Mouse (Mus musculus): ENCODE measurements around the gene Ms4a10. TPM values are rescaled to one million over a fixed set of nuclear protein-coding genes. Genes with fewer than 3 reads are reported as not detected.

Ms4a10 gene
- polyA plus RNA-seq, 1 experiment from 2014 or later = not detected

DNA sequence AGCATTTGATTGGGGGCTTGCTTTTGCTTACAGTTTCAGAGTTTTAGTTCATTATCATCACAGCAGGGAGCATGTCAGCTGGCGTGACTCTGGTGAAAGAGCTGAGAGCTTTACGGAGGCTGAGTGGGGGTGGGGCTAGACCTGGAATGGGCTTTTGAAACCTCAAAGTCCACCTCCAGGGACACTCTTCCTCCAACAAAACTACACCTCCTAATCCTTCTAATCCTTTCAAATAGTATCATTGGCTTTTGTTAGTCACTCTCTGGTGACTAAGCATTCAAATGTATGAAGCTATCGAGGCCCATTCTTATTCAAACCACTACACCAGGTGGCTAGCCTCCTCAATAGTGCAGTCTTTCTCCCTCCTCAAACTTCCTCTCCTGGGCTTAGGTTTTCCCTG, 1.8 kb downstream of the Ms4a10 start:
- no peak overlapping the region for H3K4me2 ChIP-seq (ENCODE audit: low read length)
- H3K4me1 ChIP-seq (ENCODE audit: control insufficient read depth, insufficient read depth, low read length) = no peaks in the 10 kb centered on the region
- no peaks in the 10 kb centered on the region for H3K36me3 ChIP-seq (ENCODE audit: control insufficient read depth, insufficient read depth, low read length)
- H3K9ac ChIP-seq (ENCODE audit: low read depth, low read length) = no peak overlapping the region
- no peaks in the 10 kb centered on the region for H3K27me3 ChIP-seq (ENCODE audit: control insufficient read depth, insufficient read depth, low read depth, low read length)
- ATAC-seq = no peak
- H3K4me3 ChIP-seq (ENCODE audit: low read depth, low read length) = no peak overlapping the region
- H3K27ac ChIP-seq (ENCODE audit: low read length) = no peak overlapping the region
- H3K9me3 ChIP-seq (replicated peaks; ENCODE audit: control insufficient read depth, low read length, poor library complexity, severe bottlenecking) = no peaks in the 10 kb centered on the region
- WGBS = 17% methylated on average over 3 of the region's 3 CpGs

DNA sequence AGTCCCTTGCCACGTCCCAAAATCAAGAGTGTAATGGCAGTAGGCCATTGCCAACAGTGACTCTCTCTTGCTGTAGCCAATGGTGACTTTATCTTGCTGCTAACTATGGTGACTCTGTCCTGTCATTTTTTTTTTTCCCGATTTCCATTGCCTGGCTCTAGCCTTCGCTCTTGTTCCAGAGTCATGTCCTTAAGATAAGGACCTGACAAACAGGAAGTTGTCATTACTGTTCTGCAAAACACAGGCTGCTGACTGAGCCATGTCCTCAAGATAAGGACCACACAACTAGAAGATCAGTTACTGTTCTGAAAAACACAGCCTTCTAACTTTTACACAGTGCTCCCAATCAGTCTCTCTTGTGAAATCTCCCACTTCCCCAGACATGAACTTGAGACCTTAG, 4.0 kb downstream of the Ms4a10 start:
- H3K4me3 ChIP-seq (ENCODE audit: low read depth, low read length) = no peak overlapping the region
- no peaks in the 10 kb centered on the region for H3K9me3 ChIP-seq (replicated peaks; ENCODE audit: control insufficient read depth, low read length, poor library complexity, severe bottlenecking)
- H3K36me3 ChIP-seq (ENCODE audit: control insufficient read depth, insufficient read depth, low read length) = no peaks in the 10 kb centered on the region
- ATAC-seq = no peak
- no peaks in the 10 kb centered on the region for H3K27me3 ChIP-seq (ENCODE audit: control insufficient read depth, insufficient read depth, low read depth, low read length)
- no peaks in the 10 kb centered on the region for H3K4me1 ChIP-seq (ENCODE audit: control insufficient read depth, insufficient read depth, low read length)
- no peak overlapping the region for H3K4me2 ChIP-seq (ENCODE audit: low read length)
- 85% methylated on average over 3 of the region's 3 CpGs for WGBS
- no peak overlapping the region for H3K9ac ChIP-seq (ENCODE audit: low read depth, low read length)
- no peak overlapping the region for H3K27ac ChIP-seq (ENCODE audit: low read length)

DNA sequence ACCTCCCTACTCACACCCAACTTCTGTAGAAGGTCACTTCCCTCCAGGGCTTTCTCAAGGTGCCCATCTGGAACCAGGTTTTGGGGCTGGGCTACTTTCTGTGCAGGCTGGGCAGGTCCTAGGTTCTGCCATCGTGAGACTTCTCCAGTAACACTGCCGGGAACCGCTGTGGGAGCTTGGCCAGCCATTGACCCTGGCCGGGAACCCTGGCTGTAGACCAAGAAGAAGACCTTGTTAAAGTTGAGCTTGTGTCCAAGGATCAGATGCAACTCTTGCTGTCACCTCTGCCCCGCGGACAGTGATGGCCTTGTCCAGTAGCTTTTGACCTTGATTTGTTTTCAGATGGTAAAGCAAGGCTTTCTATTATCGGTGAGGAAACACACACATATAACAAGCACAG, 5.9 kb downstream of the Ms4a10 start:
- ATAC-seq = no peak
- no peaks in the 10 kb centered on the region for H3K9me3 ChIP-seq (replicated peaks; ENCODE audit: control insufficient read depth, low read length, poor library complexity, severe bottlenecking)
- no peak overlapping the region for H3K9ac ChIP-seq (ENCODE audit: low read depth, low read length)
- no peak overlapping the region for H3K27ac ChIP-seq (ENCODE audit: low read length)
- H3K4me3 ChIP-seq (ENCODE audit: low read depth, low read length) = no peak overlapping the region
- WGBS = 89% methylated on average over 7 of the region's 7 CpGs
- no peaks in the 10 kb centered on the region for H3K36me3 ChIP-seq (ENCODE audit: control insufficient read depth, insufficient read depth, low read length)
- H3K4me2 ChIP-seq (ENCODE audit: low read length) = no peak overlapping the region
- no peaks in the 10 kb centered on the region for H3K4me1 ChIP-seq (ENCODE audit: control insufficient read depth, insufficient read depth, low read length)
- H3K27me3 ChIP-seq (ENCODE audit: control insufficient read depth, insufficient read depth, low read depth, low read length) = no peaks in the 10 kb centered on the region

DNA sequence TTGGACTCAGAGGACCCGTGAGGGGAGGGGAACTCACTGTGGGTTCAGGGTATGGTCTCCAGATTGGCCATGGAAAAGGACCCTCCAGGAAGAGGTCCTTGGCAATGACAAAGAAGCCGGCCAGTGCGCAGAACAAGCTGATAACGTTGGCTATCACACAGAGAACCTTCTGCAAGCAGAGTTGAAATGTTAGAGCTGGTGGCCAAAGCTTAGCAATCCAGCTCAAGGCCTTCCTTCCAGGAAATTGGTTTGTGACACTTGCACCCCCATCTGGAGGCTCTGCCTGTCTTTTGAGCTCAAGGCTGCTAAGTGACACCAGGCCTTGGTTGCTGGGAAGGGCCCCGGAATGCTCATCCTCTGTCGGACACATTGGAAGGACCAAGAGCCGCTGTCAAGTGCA, 8.7 kb downstream of the Ms4a10 start:
- Histone ChIP-seq H3K4me3 (ENCODE audit: low read depth, low read length) (no peak overlapping the region), H3K27me3 (ENCODE audit: control insufficient read depth, insufficient read depth, low read depth, low read length) (no peaks in the 10 kb centered on the region), H3K9me3 (replicated peaks; ENCODE audit: control insufficient read depth, low read length, poor library complexity, severe bottlenecking) (no peaks in the 10 kb centered on the region), H3K27ac (ENCODE audit: low read length) (no peak overlapping the region), H3K36me3 (ENCODE audit: control insufficient read depth, insufficient read depth, low read length) (no peaks in the 10 kb centered on the region), H3K4me1 (ENCODE audit: control insufficient read depth, insufficient read depth, low read length) (no peaks in the 10 kb centered on the region), H3K9ac (ENCODE audit: low read depth, low read length) (no peak overlapping the region), H3K4me2 (ENCODE audit: low read length) (no peak overlapping the region)
- WGBS = 93% methylated on average over 7 of the region's 7 CpGs
- no peak for ATAC-seq

DNA sequence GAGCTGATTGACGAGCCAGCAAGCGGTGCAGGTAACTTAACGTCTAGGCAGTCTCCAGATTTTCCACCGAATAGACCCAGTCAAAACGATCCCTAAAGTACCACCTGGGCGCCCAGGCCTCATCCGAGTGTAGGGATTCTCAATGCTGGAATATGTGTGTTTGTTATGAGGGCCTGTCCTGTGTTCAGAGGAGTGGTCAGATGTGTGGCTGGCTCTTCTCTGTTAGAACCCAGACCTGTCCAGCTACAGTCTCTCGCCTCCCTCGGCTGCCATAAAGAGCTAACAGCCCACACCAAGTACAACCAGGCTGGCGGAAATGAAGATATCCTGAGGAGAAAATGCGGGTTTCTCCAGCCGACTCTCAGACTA, 14.5 kb downstream of the Ms4a10 start:
- Histone ChIP-seq H3K4me1 (ENCODE audit: control insufficient read depth, insufficient read depth, low read length) (no peaks in the 10 kb centered on the region), H3K4me3 (ENCODE audit: low read depth, low read length) (no peak overlapping the region), H3K27ac (ENCODE audit: low read length) (no peak overlapping the region), H3K9me3 (replicated peaks; ENCODE audit: control insufficient read depth, low read length, poor library complexity, severe bottlenecking) (no peaks in the 10 kb centered on the region), H3K4me2 (ENCODE audit: low read length) (0 out of 2 replicates have a peak overlapping the region, but pooled peaks have one; percentile 23), H3K36me3 (ENCODE audit: control insufficient read depth, insufficient read depth, low read length) (no peaks in the 10 kb centered on the region), H3K9ac (ENCODE audit: low read depth, low read length) (0 out of 2 replicates have a peak overlapping the region, but pooled peaks have one; percentile 4), H3K27me3 (ENCODE audit: control insufficient read depth, insufficient read depth, low read depth, low read length) (no peaks in the 10 kb centered on the region)
- no peak for ATAC-seq
- WGBS = 37% methylated on average over 12 of the region's 12 CpGs

DNA sequence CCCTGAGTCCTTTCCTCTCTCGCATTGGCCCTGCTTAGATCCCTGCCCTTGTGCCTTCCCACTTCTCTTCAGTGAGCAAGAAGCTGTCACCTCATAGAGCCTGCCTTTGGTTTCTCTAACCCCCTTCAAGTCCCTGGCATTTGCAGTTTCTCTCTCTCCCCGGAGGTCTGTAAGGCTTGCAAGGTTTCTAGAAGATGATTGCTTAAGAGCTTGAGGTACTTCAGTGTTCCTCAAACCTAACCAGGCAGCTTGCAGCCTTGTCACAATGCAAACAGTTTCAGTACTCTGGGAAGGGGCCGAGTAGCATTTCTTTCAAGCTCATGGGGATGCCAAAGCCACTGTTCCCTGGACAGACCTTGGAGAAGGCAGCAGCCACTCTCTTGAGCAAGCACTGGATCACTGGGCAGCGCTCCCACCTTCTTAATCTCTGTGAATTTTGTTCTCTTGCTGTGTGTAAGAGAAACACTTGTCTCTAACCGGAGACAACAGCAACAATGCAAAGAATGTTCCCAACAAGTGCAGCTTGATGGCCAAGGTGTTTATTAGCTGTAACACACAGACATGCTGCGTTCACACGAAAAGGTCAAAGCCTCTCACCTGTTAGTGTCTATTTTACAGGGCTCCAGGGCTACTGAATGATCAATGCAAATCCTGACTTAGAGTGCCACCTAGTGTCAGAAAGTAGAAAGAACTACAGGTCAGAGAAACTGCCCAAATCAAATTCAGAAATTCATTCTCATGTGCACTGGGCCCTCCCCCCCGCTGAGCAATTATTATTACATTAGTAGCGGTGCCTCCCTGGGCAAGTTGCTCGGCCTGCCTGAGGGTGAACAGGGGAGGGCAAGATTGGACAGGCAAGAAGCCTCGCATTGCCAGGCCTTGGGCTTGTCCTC, 15.1 kb downstream of the Ms4a10 start:
- 0 out of 2 replicates have a peak overlapping the region, but pooled peaks have one; percentile 23 for H3K4me2 ChIP-seq (ENCODE audit: low read length)
- WGBS = 30% methylated on average over 11 of the region's 11 CpGs
- H3K4me1 ChIP-seq (ENCODE audit: control insufficient read depth, insufficient read depth, low read length) = no peaks in the 10 kb centered on the region
- 0 out of 2 replicates have a peak overlapping the region, but pooled peaks have one; percentile 4 for H3K9ac ChIP-seq (ENCODE audit: low read depth, low read length)
- no peaks in the 10 kb centered on the region for H3K36me3 ChIP-seq (ENCODE audit: control insufficient read depth, insufficient read depth, low read length)
- H3K27ac ChIP-seq (ENCODE audit: low read length) = no peak overlapping the region
- no peak overlapping the region for H3K4me3 ChIP-seq (ENCODE audit: low read depth, low read length)
- peak; percentile 83 for ATAC-seq
- H3K9me3 ChIP-seq (replicated peaks; ENCODE audit: control insufficient read depth, low read length, poor library complexity, severe bottlenecking) = no peaks in the 10 kb centered on the region
- no peaks in the 10 kb centered on the region for H3K27me3 ChIP-seq (ENCODE audit: control insufficient read depth, insufficient read depth, low read depth, low read length)

DNA sequence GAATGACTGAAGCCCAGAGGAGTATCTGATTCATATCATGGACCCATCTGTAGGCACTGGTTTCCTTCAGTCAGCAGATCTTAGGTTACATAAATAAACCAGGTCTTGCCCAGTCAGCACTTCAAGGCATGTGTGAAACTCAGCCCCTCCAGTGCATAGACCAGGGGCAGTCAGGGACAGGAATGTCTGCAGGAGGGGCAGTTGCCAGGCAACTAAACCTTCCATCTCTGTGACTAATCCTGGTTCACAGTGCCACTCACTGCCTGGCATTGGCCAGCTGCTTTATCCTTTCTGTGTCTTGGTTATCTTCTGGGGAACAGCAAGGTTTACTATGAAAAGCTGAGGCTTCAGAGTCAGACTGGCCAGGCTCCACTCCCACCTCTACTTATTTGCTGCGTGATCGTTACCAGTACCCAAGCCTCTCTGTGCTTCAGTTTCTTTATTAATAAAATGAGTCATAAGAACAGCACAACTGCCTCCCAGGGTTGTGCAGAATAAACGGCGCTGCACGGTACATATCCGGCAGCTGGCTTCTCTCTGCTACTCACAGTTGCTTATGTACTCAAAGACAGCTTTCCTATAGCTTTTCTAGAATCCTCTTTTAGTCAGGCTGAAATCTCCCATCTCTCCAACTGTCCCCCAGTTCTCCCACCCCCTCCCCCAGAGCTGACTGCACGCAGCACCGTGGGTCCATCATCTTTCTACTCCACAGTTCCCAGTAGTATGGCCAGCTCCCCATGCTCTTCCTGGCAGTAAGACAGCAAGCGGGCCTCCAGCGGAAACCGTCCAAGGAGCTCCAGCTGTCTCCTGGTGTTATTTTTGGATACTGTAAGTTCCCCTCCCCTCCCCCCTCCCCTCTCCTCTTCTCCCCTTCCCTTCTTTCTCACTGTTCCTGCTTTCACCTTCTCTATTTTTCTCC, 22.2 kb downstream of the Ms4a10 start:
- ATAC-seq = peak; percentile 29; the same call in 1 of the 2 replicates
- no peak overlapping the region for H3K4me2 ChIP-seq (ENCODE audit: low read length)
- 52% methylated on average over 11 of the region's 11 CpGs for WGBS

DNA sequence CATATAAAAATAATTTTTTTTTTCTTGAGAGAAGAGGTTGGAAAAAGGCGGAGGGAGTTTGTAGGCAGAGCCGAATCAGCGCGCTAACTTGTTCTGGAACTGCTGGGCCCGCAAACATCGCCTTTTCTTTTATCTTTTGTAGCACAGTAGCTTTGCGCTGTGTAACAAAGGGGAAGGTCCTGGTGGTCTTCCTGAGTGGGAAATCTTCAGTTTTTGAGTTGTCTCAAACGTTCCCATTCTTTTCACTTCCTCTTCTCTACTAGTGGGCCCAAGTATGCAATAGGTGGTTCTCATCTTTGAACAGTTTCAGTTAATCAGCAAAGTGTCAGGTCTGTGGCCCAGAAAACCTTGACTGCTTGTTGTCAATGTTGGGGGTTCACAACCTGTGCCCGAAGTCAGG, 24.9 kb downstream of the Ms4a10 start:
- Histone ChIP-seq H3K4me2 (ENCODE audit: low read length) (peak overlapping the region; percentile 100), H3K9ac (ENCODE audit: low read depth, low read length) (0 out of 2 replicates have a peak overlapping the region, but pooled peaks have one; percentile 57), H3K4me1 (ENCODE audit: control insufficient read depth, insufficient read depth, low read length) (peaks cover 28% of the 10 kb centered on the region), H3K9me3 (replicated peaks; ENCODE audit: control insufficient read depth, low read length, poor library complexity, severe bottlenecking) (no peaks in the 10 kb centered on the region), H3K4me3 (ENCODE audit: low read depth, low read length) (peak overlapping the region; percentile 69), H3K36me3 (ENCODE audit: control insufficient read depth, insufficient read depth, low read length) (peaks cover 7% of the 10 kb centered on the region), H3K27me3 (ENCODE audit: control insufficient read depth, insufficient read depth, low read depth, low read length) (no peaks in the 10 kb centered on the region), H3K27ac (ENCODE audit: low read length) (peak overlapping the region; percentile 50; the same call in 1 of the 2 replicates)
- WGBS = 29% methylated on average over 9 of the region's 9 CpGs
- ATAC-seq = peak; percentile 37

More for the DNA sequence above, 22.2 kb downstream of the Ms4a10 start:
- Histone ChIP-seq H3K27me3 (ENCODE audit: control insufficient read depth, insufficient read depth, low read depth, low read length) (no peaks in the 10 kb centered on the region), H3K4me1 (ENCODE audit: control insufficient read depth, insufficient read depth, low read length) (peaks cover 18% of the 10 kb centered on the region), H3K9me3 (replicated peaks; ENCODE audit: control insufficient read depth, low read length, poor library complexity, severe bottlenecking) (no peaks in the 10 kb centered on the region), H3K36me3 (ENCODE audit: control insufficient read depth, insufficient read depth, low read length) (no peaks in the 10 kb centered on the region), H3K4me3 (ENCODE audit: low read depth, low read length) (no peak overlapping the region), H3K27ac (ENCODE audit: low read length) (peak overlapping the region; percentile 64), H3K9ac (ENCODE audit: low read depth, low read length) (no peak overlapping the region; the same call in 1 of the 2 replicates)
